Mouse (Mus musculus): Measurements from ENCODE around the gene Olfr623. TPM values are rescaled to one million over a fixed set of nuclear protein-coding genes. Genes with fewer than 3 reads are reported as not detected.

The Olfr623 gene
- polyA plus RNA-seq (2012; rRNA removed) (not detected in 2 replicates), polyA plus RNA-seq (2014; fragmentation: Nextera tagmentation; extraction: Ambion mirVana) (not detected in 2 replicates)

- Histone ChIP-seq H3K27me3 (ENCODE audit: control insufficient read depth, insufficient read depth, low read length) (no peaks in the 10 kb centered on the region), H3K4me2 (replicated peaks; ENCODE audit: low read depth, low read length, severe bottlenecking) (no peak within 1 kb of the TSS), H3K27ac (replicated peaks; ENCODE audit: low read depth, low read length) (no peak within 1 kb of the TSS), H3K36me3 (ENCODE audit: control insufficient read depth, insufficient read depth, low read length) (no peaks in the 10 kb centered on the region), H3K9ac (ENCODE audit: low read depth, low read length, severe bottlenecking) (no peak within 1 kb of the TSS), H3K9me3 (ENCODE audit: control insufficient read depth, low read length) (no peaks in the 10 kb centered on the region), H3K4me3 (replicated peaks; ENCODE audit: low read length) (no peak within 1 kb of the TSS), H3K4me1 (ENCODE audit: control insufficient read depth, insufficient read depth, low read length) (no peaks in the 10 kb centered on the region)
- no peak for TF ChIP-seq POLR2A (IDR thresholded peaks at IDR 0.05; ENCODE audit: borderline replicate concordance, extremely low read depth, insufficient read depth, insufficient read length)
- DNase-seq (ENCODE audit: low spot score) (no peak), ATAC-seq (ENCODE audit: low FRiP score, low read depth) (no peak)
Measured at GRCm38 (mm10) chr7:103663598-103663997, at the start of gene Olfr623. Gene Olfr623, minus strand, starts transcription at chr7:103663698.

- Histone ChIP-seq H3K36me3 (ENCODE audit: control insufficient read depth, insufficient read depth, low read length) (no peaks in the 10 kb centered on the region), H3K4me3 (replicated peaks; ENCODE audit: low read length) (no peak overlapping the region), H3K27me3 (ENCODE audit: control insufficient read depth, insufficient read depth, low read length) (no peaks in the 10 kb centered on the region), H3K4me1 (ENCODE audit: control insufficient read depth, insufficient read depth, low read length) (no peaks in the 10 kb centered on the region), H3K4me2 (replicated peaks; ENCODE audit: low read depth, low read length, severe bottlenecking) (no peak overlapping the region), H3K9me3 (ENCODE audit: control insufficient read depth, low read length) (no peaks in the 10 kb centered on the region), H3K9ac (ENCODE audit: low read depth, low read length, severe bottlenecking) (no peak overlapping the region), H3K27ac (replicated peaks; ENCODE audit: low read depth, low read length) (no peak overlapping the region)
- DNase-seq (ENCODE audit: low spot score) (no peak), ATAC-seq (ENCODE audit: low FRiP score, low read depth) (no peak)
- 28% methylated on average over 2 of the region's 2 CpGs for WGBS
- TF ChIP-seq POLR2A (IDR thresholded peaks at IDR 0.05; ENCODE audit: borderline replicate concordance, extremely low read depth, insufficient read depth, insufficient read length): no peak
Measured at GRCm38 (mm10) chr7:103712024-103712423, 48.5 kb upstream of the Olfr623 start.

DNA sequence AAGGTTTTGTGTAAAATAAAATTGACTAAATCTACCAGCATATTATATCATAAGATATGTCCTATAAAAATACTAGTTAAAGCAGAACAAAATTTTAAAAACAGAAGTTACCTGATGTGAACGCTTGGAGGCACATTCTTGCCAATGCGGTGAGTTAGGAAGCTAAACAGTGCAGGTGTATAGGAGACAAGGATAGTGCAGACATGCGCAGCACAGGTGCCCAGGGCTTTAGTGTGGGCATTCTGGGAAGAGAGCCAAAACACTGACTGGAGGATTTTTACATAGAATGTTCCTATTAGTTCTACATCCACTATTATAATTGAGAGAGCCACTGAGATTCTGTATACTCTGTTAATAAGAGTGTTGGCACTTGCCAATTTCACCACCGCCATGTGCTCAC lies 36.0 kb upstream of the Olfr623 start:
- H3K4me2 ChIP-seq (replicated peaks; ENCODE audit: low read depth, low read length, severe bottlenecking): no peak overlapping the region
- H3K4me1 ChIP-seq (ENCODE audit: control insufficient read depth, insufficient read depth, low read length): no peaks in the 10 kb centered on the region
- no peak overlapping the region for H3K27ac ChIP-seq (replicated peaks; ENCODE audit: low read depth, low read length)
- no peak overlapping the region for H3K4me3 ChIP-seq (replicated peaks; ENCODE audit: low read length)
- H3K9ac ChIP-seq (ENCODE audit: low read depth, low read length, severe bottlenecking): no peak overlapping the region
- TF ChIP-seq POLR2A (IDR thresholded peaks at IDR 0.05; ENCODE audit: borderline replicate concordance, extremely low read depth, insufficient read depth, insufficient read length): no peak
- H3K9me3 ChIP-seq (ENCODE audit: control insufficient read depth, low read length): no peaks in the 10 kb centered on the region
- DNase-seq (ENCODE audit: low spot score) (no peak), ATAC-seq (ENCODE audit: low FRiP score, low read depth) (no peak)
- H3K36me3 ChIP-seq (ENCODE audit: control insufficient read depth, insufficient read depth, low read length): no peaks in the 10 kb centered on the region
- no peaks in the 10 kb centered on the region for H3K27me3 ChIP-seq (ENCODE audit: control insufficient read depth, insufficient read depth, low read length)
- 86% methylated on average over 4 of the region's 4 CpGs for WGBS

DNA sequence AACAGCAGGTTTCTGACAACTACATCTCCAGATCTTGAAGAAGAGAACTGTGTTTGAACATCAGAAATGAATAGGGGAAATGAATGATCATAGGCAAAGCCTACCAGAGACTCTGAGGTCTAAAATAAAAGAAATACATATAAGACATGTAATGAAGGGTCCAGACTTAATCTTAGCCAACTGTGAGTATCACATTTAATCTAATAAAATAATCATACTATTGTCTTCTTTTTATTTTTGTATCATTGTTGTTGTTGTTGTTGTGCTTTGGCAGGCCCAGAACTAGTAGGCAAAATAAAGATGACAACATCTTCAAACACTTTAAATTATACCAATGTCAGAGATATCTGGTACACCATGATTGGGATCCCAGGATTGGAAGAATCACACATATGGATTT lies 18.9 kb upstream of the Olfr623 start, which contains the start of gene Olfr625-ps1:
TSS of gene Olfr625-ps1 (plus strand) at position 301 of the 400 bp plus-strand sequence.
- Histone ChIP-seq H3K4me3 (replicated peaks; ENCODE audit: low read length) (no peak within 1 kb of the TSS), H3K9me3 (ENCODE audit: control insufficient read depth, low read length) (no peaks in the 10 kb centered on the region), H3K4me1 (ENCODE audit: control insufficient read depth, insufficient read depth, low read length) (no peaks in the 10 kb centered on the region), H3K9ac (ENCODE audit: low read depth, low read length, severe bottlenecking) (no peak within 1 kb of the TSS), H3K27ac (replicated peaks; ENCODE audit: low read depth, low read length) (no peak within 1 kb of the TSS), H3K4me2 (replicated peaks; ENCODE audit: low read depth, low read length, severe bottlenecking) (no peak within 1 kb of the TSS), H3K27me3 (ENCODE audit: control insufficient read depth, insufficient read depth, low read length) (no peaks in the 10 kb centered on the region), H3K36me3 (ENCODE audit: control insufficient read depth, insufficient read depth, low read length) (no peaks in the 10 kb centered on the region)
- ATAC-seq (ENCODE audit: low FRiP score, low read depth): no peak
- no peak for DNase-seq (ENCODE audit: low spot score)
- no peak for TF ChIP-seq POLR2A (IDR thresholded peaks at IDR 0.05; ENCODE audit: borderline replicate concordance, extremely low read depth, insufficient read depth, insufficient read length)

DNA sequence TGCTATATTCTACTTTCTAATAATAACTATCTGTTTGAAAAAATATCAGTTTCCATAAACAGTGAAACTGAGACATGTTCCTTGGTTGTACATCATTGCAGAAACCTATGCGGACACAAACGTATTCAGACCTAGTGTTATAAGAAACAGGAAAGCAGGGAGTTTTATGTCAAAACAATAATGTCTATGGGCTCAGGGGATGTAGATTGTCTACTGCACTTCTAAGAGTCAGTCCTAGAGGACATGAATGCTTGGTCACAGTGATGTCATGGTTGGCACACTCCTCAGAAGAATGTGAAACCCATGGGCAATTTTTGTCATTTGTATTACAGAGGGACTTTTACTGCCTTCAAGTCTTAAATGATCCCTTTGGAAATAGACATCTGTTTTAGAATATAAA lies 7.6 kb upstream of the Olfr623 start, which contains the start of gene Olfr624:
TSS of gene Olfr624 (minus strand) at position 101 of the 400 bp plus-strand sequence.
- Histone ChIP-seq H3K9me3 (ENCODE audit: control insufficient read depth, low read length) (no peaks in the 10 kb centered on the region), H3K27ac (replicated peaks; ENCODE audit: low read depth, low read length) (no peak within 1 kb of the TSS), H3K36me3 (ENCODE audit: control insufficient read depth, insufficient read depth, low read length) (no peaks in the 10 kb centered on the region), H3K4me1 (ENCODE audit: control insufficient read depth, insufficient read depth, low read length) (no peaks in the 10 kb centered on the region), H3K27me3 (ENCODE audit: control insufficient read depth, insufficient read depth, low read length) (no peaks in the 10 kb centered on the region), H3K4me3 (replicated peaks; ENCODE audit: low read length) (no peak within 1 kb of the TSS), H3K4me2 (replicated peaks; ENCODE audit: low read depth, low read length, severe bottlenecking) (no peak within 1 kb of the TSS), H3K9ac (ENCODE audit: low read depth, low read length, severe bottlenecking) (no peak within 1 kb of the TSS)
- 93% methylated on average over 2 of the region's 2 CpGs for WGBS
- DNase-seq (ENCODE audit: low spot score) (no peak), ATAC-seq (ENCODE audit: low FRiP score, low read depth) (no peak)
- no peak for TF ChIP-seq POLR2A (IDR thresholded peaks at IDR 0.05; ENCODE audit: borderline replicate concordance, extremely low read depth, insufficient read depth, insufficient read length)

DNA sequence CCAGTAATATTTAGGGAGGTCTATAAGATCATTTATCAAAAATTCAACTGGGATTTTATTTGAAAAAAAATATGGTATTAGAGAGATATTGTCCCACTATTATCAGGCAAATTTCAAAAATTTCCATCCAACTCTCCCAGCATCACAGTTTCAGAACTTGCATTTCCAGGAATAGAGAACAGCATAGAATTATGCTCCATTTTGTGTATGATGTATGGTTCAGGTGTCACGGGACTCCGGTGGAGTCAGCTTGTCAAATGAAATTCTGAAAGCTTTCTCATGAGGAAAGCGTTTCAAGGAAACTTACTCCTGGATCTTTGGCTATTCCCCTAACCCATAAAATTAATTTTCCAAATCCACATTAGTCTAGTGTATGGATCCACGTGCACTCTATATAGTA lies 19.4 kb downstream of the Olfr623 start:
- no peaks in the 10 kb centered on the region for H3K4me1 ChIP-seq (ENCODE audit: control insufficient read depth, insufficient read depth, low read length)
- no peak overlapping the region for H3K4me2 ChIP-seq (replicated peaks; ENCODE audit: low read depth, low read length, severe bottlenecking)
- no peak for TF ChIP-seq POLR2A (IDR thresholded peaks at IDR 0.05; ENCODE audit: borderline replicate concordance, extremely low read depth, insufficient read depth, insufficient read length)
- no peak overlapping the region for H3K9ac ChIP-seq (ENCODE audit: low read depth, low read length, severe bottlenecking)
- 74% methylated on average over 4 of the region's 4 CpGs for WGBS
- H3K36me3 ChIP-seq (ENCODE audit: control insufficient read depth, insufficient read depth, low read length): no peaks in the 10 kb centered on the region
- no peaks in the 10 kb centered on the region for H3K9me3 ChIP-seq (ENCODE audit: control insufficient read depth, low read length)
- H3K4me3 ChIP-seq (replicated peaks; ENCODE audit: low read length): no peak overlapping the region
- ATAC-seq (ENCODE audit: low FRiP score, low read depth): no peak
- no peak overlapping the region for H3K27ac ChIP-seq (replicated peaks; ENCODE audit: low read depth, low read length)
- DNase-seq (ENCODE audit: low spot score): no peak
- H3K27me3 ChIP-seq (ENCODE audit: control insufficient read depth, insufficient read depth, low read length): no peaks in the 10 kb centered on the region
